ENCODE assay signal across 21 mouse cellular contexts in genomic region chr12:104915681-104916080, GRCm38 (mm10). TPM values are rescaled to one million over a fixed set of nuclear protein-coding genes. Genes with fewer than 3 reads are reported as not detected.
"Had no signal": no experiment of that assay in that cellular context is flagged by ENCODE, and none has a peak within 500 bp of the region (broad histone marks: within the 10 kb centered on the region; RNA-seq: fewer than 3 reads in every experiment).

No protein-coding gene starts in this region.

- H3K4me2 ChIP-seq: lung, embryonic 15.5 days; midbrain, embryonic 11.5 days; neural tube, embryonic 13.5 days; neural tube, embryonic 15.5 days had no signal

- H3K9me3 ChIP-seq: lung, embryonic 15.5 days; neural tube, embryonic 13.5 days; neural tube, embryonic 15.5 days had no signal

- H3K4me1 ChIP-seq: megakaryocyte, embryonic 14.5 days had no signal

- H3K4me3 ChIP-seq: lung, embryonic 15.5 days; megakaryocyte, embryonic 14.5 days; myocyte; neural tube, embryonic 13.5 days; neural tube, embryonic 15.5 days had no signal

- DNase-seq: lung, adult 2 months; lung, postnatal 14 days; lung, postnatal 36 days; midbrain, embryonic 14.5 days; retina, postnatal 1 day; right cerebral cortex, adult 18-20 months; right cerebral cortex, postnatal 25 days; right cerebral cortex, postnatal 4 days; spleen, adult 18-20 months; thymus, adult 18-20 months; thymus, postnatal 14 days; thymus, postnatal 36 days had no signal

- H3K36me3 ChIP-seq: lung, embryonic 15.5 days; neural tube, embryonic 13.5 days; neural tube, embryonic 15.5 days had no signal

- ATAC-seq: lung, postnatal 0 days; midbrain, embryonic 16.5 days had no signal

- H3K9ac ChIP-seq: lung, embryonic 15.5 days; neural tube, embryonic 13.5 days; neural tube, embryonic 15.5 days had no signal

- H3K27ac ChIP-seq: lung, embryonic 15.5 days; macrophage; neural tube, embryonic 13.5 days; neural tube, embryonic 15.5 days had no signal

- H3K27me3 ChIP-seq: lung, embryonic 15.5 days; neural tube, embryonic 15.5 days had no signal

RNA-seq across cellular contexts. Expression of gene Clmn, which starts 50.8 kb away (rescaled TPM):
- polyA plus RNA-seq: macrophage had no signal
